Mouse (Mus musculus): ENCODE measurements around the gene Taok2. TPM values are rescaled to one million over a fixed set of nuclear protein-coding genes. Genes with fewer than 3 reads are reported as not detected.

Gene Taok2
- polyA plus RNA-seq (2015; fragmentation: Nextera tagmentation; extraction: Ambion mirVana), result 7.5 and 8.7 TPM in 2 replicates

DNA sequence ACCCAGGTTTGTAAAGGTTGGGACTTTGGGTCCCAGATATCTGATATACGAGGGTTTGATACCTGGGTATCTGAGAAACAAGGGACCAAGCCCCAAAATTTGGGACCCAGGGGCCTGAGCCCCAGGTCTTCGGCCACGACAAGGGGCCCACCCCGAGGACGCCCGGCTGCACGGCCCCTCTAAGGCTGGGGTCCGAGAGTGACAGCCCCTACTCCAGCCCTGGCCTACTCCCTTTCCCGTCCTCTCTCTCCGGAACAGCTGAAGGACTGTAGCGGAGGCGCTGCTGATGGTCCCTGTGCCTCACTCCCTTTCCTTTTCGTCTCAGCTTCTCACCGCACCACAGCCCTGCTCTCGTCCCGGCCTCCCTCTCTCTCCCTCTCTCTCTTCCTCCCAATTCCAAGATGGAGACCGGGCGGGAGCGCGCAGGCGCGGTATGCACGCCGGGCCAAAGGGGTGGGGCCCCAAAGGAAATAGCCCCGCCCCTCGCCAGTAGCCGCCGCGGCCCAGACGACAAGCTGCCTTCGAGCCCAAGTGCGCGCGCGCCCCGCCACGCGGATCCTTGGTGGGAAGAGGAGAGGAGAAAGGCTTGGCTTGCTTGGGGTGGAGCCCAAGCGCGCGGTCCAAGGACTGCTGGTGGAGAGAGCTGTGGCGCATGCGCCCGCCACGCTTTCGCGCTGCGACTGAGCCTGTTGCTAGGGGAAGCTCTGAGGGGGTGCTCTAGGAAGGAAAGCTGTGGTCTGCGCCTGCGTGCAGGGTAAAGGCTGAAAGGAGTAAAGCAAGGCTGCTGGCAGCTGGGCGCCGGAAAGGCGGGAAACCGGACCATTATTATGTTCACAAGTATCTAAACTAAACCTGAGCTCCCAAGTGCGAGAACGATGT lies at the start of gene Taok2:
Gene Taok2, minus strand, starts transcription at position 418 of the 879 bp plus-strand sequence.
- DNase-seq, result peak; percentile 97
- Histone ChIP-seq H3K9ac (replicated peaks) (peak within 1 kb of the TSS; percentile 92), H3K36me3 (replicated peaks; ENCODE audit: insufficient read depth, low read length) (peaks cover 26% of the 10 kb centered on the region), H3K9me3 (ENCODE audit: low read length) (no peaks in the 10 kb centered on the region), H3K4me1 (ENCODE audit: insufficient read depth) (peaks cover 31% of the 10 kb centered on the region), H3K27me3 (ENCODE audit: insufficient read depth, low read length) (no peaks in the 10 kb centered on the region), H3K4me3 (ENCODE audit: low read depth, low read length) (peak within 1 kb of the TSS; percentile 85), H3K27ac (ENCODE audit: low read depth) (peak within 1 kb of the TSS; percentile 88), H3K4me2 (ENCODE audit: low read depth, low read length) (peak within 1 kb of the TSS; percentile 100)
- ATAC-seq, result peak; percentile 92
- WGBS (ENCODE audit: insufficient replicate concordance), result under 1% methylated on average over 56 of the region's 56 CpGs
- 0 out of 2 replicates have a peak, but pooled peaks have one; percentile 13 for TF ChIP-seq EP300 (IDR thresholded peaks at IDR 0.05; ENCODE audit: low read depth)
- peak; percentile 6; the same call in 1 of the 2 replicates for TF ChIP-seq CTCF (IDR thresholded peaks at IDR 0.05; ENCODE audit: low read depth)

DNA sequence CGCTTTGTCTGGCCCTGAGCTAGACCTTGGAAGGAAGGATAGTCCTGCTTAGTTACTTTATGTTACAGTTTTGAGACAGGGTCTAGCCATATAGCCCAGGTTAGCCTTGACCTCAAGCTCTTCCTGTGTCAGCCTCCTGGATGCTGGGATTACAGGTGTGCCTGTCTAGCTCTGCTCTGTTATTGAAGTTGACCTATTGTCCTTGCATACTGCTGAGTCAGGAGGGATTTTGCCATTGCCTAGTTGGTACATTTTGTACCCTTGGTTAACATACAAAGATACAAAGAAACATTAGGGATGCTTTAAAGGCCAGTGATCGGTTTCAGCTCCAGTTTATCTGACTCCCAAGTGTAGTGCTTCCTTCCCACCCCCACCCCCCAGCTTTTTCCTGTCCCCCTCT lies 48.1 kb upstream of the Taok2 start:
- peaks cover 8% of the 10 kb centered on the region; the same call in 1 of the 2 replicates for H3K36me3 ChIP-seq (replicated peaks; ENCODE audit: insufficient read depth, low read length)
- peaks cover 14% of the 10 kb centered on the region for H3K4me1 ChIP-seq (ENCODE audit: insufficient read depth)
- H3K4me3 ChIP-seq (ENCODE audit: low read depth, low read length), result no peak overlapping the region
- H3K27ac ChIP-seq (ENCODE audit: low read depth), result peak overlapping the region; percentile 29; the same call in 1 of the 2 replicates
- no peak for ATAC-seq
- 76% methylated on average over 2 of the region's 2 CpGs for WGBS (ENCODE audit: insufficient replicate concordance)
- TF ChIP-seq CTCF (IDR thresholded peaks at IDR 0.05; ENCODE audit: low read depth) (no peak), EP300 (IDR thresholded peaks at IDR 0.05; ENCODE audit: low read depth) (peak; percentile 36; the same call in 1 of the 2 replicates)
- no peak for DNase-seq
- H3K9me3 ChIP-seq (ENCODE audit: low read length), result no peaks in the 10 kb centered on the region
- no peak overlapping the region for H3K9ac ChIP-seq (replicated peaks)
- H3K27me3 ChIP-seq (ENCODE audit: insufficient read depth, low read length), result no peaks in the 10 kb centered on the region
- no peak overlapping the region for H3K4me2 ChIP-seq (ENCODE audit: low read depth, low read length)

DNA sequence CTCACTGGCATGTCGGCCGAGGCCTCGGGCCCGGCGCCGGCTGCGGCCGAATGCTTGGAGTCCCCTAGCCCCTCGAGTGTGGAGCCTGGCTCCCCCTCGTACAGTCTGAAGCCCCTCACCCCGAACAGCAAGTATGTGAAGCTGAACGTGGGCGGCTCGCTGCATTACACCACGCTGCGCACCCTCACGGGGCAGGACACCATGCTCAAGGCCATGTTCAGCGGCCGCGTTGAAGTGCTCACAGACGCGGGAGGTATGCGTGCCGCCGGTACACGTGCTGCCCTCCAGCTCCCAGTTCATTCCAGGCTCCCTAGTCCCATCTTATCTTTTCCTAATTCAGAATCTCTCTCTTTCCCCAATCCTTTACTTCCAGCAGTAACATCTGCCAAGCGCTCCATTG lies 44.5 kb upstream of the Taok2 start:
- ATAC-seq (peak; percentile 63), DNase-seq (no peak)
- TF ChIP-seq CTCF (IDR thresholded peaks at IDR 0.05; ENCODE audit: low read depth) (no peak), EP300 (IDR thresholded peaks at IDR 0.05; ENCODE audit: low read depth) (no peak)
- 1% methylated on average over 27 of the region's 27 CpGs for WGBS (ENCODE audit: insufficient replicate concordance)
- no peaks in the 10 kb centered on the region for H3K27me3 ChIP-seq (ENCODE audit: insufficient read depth, low read length)
- H3K9ac ChIP-seq (replicated peaks), result peak overlapping the region; percentile 95
- peaks cover 5% of the 10 kb centered on the region; the same call in 1 of the 2 replicates for H3K36me3 ChIP-seq (replicated peaks; ENCODE audit: insufficient read depth, low read length)
- H3K4me2 ChIP-seq (ENCODE audit: low read depth, low read length), result peak overlapping the region; percentile 100
- H3K27ac ChIP-seq (ENCODE audit: low read depth), result peak overlapping the region; percentile 71
- peaks cover 19% of the 10 kb centered on the region for H3K4me1 ChIP-seq (ENCODE audit: insufficient read depth)
- H3K4me3 ChIP-seq (ENCODE audit: low read depth, low read length), result peak overlapping the region; percentile 89
- no peaks in the 10 kb centered on the region for H3K9me3 ChIP-seq (ENCODE audit: low read length)

DNA sequence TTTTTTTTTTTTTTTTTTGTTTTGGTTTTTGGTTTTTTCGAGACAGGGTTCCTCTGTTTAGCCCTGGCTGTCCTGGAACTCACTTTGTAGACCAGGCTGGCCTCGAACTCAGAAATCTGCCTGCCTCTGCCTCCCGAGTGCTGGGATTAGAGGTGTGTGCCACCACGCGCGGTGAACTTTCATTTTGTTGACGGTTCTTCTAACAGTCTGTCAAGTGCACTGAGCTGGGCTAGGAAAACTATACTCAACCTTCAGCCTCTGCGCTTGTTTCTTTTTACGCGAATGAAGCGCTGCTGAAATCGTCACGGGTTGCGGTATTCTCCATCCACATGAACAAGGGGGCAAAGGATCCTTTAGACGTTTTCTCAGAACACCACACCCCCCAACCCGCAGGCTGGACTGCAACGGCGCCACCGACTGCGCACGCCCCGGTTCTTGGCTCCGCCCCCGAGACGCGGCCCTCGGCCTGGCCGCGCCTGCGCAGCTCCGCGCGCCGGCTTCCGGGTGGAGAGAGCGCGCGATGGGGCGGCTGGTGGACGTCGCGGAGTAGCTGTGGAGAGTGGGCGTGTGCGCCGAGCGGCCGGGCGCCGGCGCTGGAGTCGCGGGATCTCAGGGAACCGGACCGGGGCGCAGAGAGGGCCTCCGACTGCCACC lies 44.0 kb upstream of the Taok2 start, which contains the start of gene Kctd13:
Gene Kctd13, plus strand, starts transcription at position 496 of the 654 bp plus-strand sequence.
- Histone ChIP-seq H3K4me2 (ENCODE audit: low read depth, low read length) (peak within 1 kb of the TSS; percentile 100), H3K4me3 (ENCODE audit: low read depth, low read length) (peak within 1 kb of the TSS; percentile 89), H3K9me3 (ENCODE audit: low read length) (no peaks in the 10 kb centered on the region), H3K9ac (replicated peaks) (peak within 1 kb of the TSS; percentile 95), H3K36me3 (replicated peaks; ENCODE audit: insufficient read depth, low read length) (peaks cover 5% of the 10 kb centered on the region; the same call in 1 of the 2 replicates), H3K27me3 (ENCODE audit: insufficient read depth, low read length) (no peaks in the 10 kb centered on the region), H3K27ac (ENCODE audit: low read depth) (peak within 1 kb of the TSS; percentile 71), H3K4me1 (ENCODE audit: insufficient read depth) (peaks cover 25% of the 10 kb centered on the region)
- peak; percentile 97 for ATAC-seq
- TF ChIP-seq EP300 (IDR thresholded peaks at IDR 0.05; ENCODE audit: low read depth), result no peak
- no peak for TF ChIP-seq CTCF (IDR thresholded peaks at IDR 0.05; ENCODE audit: low read depth)
- under 1% methylated on average over 54 of the region's 56 CpGs for WGBS (ENCODE audit: insufficient replicate concordance)
- peak; percentile 96 for DNase-seq

DNA sequence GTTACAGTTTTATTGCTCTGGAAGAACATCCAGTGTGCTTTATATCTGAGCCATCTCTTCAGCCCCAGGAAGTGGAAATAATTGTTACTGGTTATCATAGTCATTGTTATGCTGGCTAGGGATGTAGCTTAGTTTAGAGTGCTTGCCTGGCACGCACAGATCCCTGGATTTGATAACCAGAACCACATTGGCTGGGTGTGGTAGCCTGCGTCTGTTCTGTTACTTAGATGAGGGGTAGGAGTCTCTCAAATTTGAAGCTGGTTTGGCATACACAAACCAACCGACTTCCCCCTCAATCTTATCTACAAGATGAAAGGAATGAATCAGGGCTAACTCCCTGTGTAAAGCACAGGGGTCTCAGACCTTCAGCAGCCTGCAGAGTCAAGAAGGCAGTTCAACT lies 41.8 kb upstream of the Taok2 start:
- Histone ChIP-seq H3K4me2 (ENCODE audit: low read depth, low read length) (no peak overlapping the region), H3K27ac (ENCODE audit: low read depth) (no peak overlapping the region), H3K4me3 (ENCODE audit: low read depth, low read length) (no peak overlapping the region), H3K36me3 (replicated peaks; ENCODE audit: insufficient read depth, low read length) (peaks cover 2% of the 10 kb centered on the region; the same call in 1 of the 2 replicates), H3K9me3 (ENCODE audit: low read length) (no peaks in the 10 kb centered on the region), H3K4me1 (ENCODE audit: insufficient read depth) (peaks cover 25% of the 10 kb centered on the region), H3K27me3 (ENCODE audit: insufficient read depth, low read length) (no peaks in the 10 kb centered on the region), H3K9ac (replicated peaks) (no peak overlapping the region)
- no peak for TF ChIP-seq EP300 (IDR thresholded peaks at IDR 0.05; ENCODE audit: low read depth)
- TF ChIP-seq CTCF (IDR thresholded peaks at IDR 0.05; ENCODE audit: low read depth), result no peak
- 39% methylated on average over 3 of the region's 3 CpGs for WGBS (ENCODE audit: insufficient replicate concordance)
- ATAC-seq (no peak), DNase-seq (no peak)

DNA sequence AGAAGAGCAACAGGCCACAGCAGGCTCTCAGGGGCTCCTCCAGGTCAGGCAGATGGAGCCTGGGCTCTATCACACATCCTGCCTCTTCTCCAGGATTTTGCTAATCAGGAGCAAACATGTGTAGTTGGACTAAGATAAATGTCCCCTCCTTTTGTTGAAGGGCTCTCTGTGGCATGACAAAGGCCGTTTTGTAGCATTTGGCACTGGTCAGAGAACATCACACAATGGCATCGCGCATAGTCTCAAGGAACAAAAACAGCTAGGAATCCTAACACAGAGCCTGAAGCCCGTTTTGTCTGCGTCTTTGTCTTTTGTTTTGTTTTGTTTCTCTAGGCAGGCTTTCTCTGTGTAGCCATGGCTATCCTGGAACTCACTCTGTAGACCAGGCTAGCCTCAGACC lies 39.5 kb upstream of the Taok2 start:
- 59% methylated on average over 5 of the region's 5 CpGs for WGBS (ENCODE audit: insufficient replicate concordance)
- Histone ChIP-seq H3K36me3 (replicated peaks; ENCODE audit: insufficient read depth, low read length) (no peaks in the 10 kb centered on the region), H3K4me3 (ENCODE audit: low read depth, low read length) (no peak overlapping the region), H3K27me3 (ENCODE audit: insufficient read depth, low read length) (no peaks in the 10 kb centered on the region), H3K9ac (replicated peaks) (no peak overlapping the region), H3K4me1 (ENCODE audit: insufficient read depth) (peaks cover 16% of the 10 kb centered on the region), H3K27ac (ENCODE audit: low read depth) (peak overlapping the region; percentile 35), H3K4me2 (ENCODE audit: low read depth, low read length) (no peak overlapping the region), H3K9me3 (ENCODE audit: low read length) (no peaks in the 10 kb centered on the region)
- DNase-seq, result no peak
- no peak for ATAC-seq
- 0 out of 2 replicates have a peak, but pooled peaks have one; percentile 11 for TF ChIP-seq EP300 (IDR thresholded peaks at IDR 0.05; ENCODE audit: low read depth)
- TF ChIP-seq CTCF (IDR thresholded peaks at IDR 0.05; ENCODE audit: low read depth), result no peak

All from liver, postnatal 0 days (tissue).